9 mouse cellular contexts compared by ENCODE assay signal in genomic region chr13:29604241-29604640, GRCm38 (mm10).
DNase-seq lines count a peak whose midpoint lies in the region; ATAC-seq and TF ChIP-seq lines count a peak whose summit lies in the region.
"Had no signal": no experiment of that assay in that cellular context is flagged by ENCODE, and none has a peak within 500 bp of the region (broad histone marks: within the 10 kb centered on the region; RNA-seq: fewer than 3 reads in every experiment).

No protein-coding gene starts in this region.

- H3K4me3 ChIP-seq in layer of hippocampus, adult 2 months, result no peak overlapping the region
- H3K4me3 ChIP-seq in limb, embryonic 12.5 days (replicated peaks), result no peak overlapping the region
- no peak overlapping the region for H3K4me3 ChIP-seq in thymus, adult 2 months (ENCODE audit: control insufficient read depth, insufficient read depth, low read length)
- H3K4me3 ChIP-seq: lung, embryonic 15.5 days had no signal

- ATAC-seq in frontal cortex, adult (ENCODE audit: low TSS enrichment), result peak; percentile 94
- peak; percentile 48; the same call in 1 of the 2 replicates for ATAC-seq in limb, embryonic 12.5 days (ENCODE audit: insufficient number of reproducible peaks, insufficient read depth, low FRiP score, low TSS enrichment, low read depth)

- no peak overlapping the region for H3K4me2 ChIP-seq in limb, embryonic 12.5 days
- H3K4me2 ChIP-seq: lung, embryonic 15.5 days had no signal

- no peak overlapping the region for H3K9ac ChIP-seq in limb, embryonic 12.5 days (replicated peaks)
- H3K9ac ChIP-seq: lung, embryonic 15.5 days had no signal

- TF ChIP-seq POLR2A in thymus, adult 2 months (IDR thresholded peaks at IDR 0.05; ENCODE audit: control insufficient read depth, extremely low read depth, insufficient read depth, low read length, poor library complexity), result no peak

- peaks cover 15% of the 10 kb centered on the region for H3K4me1 ChIP-seq in limb, embryonic 12.5 days (replicated peaks)
- H3K4me1 ChIP-seq in thymus, adult 2 months (replicated peaks; ENCODE audit: control insufficient read depth, insufficient read depth, low read length), result no peaks in the 10 kb centered on the region
- H3K4me1 ChIP-seq: lung, embryonic 15.5 days had no signal

- H3K27ac ChIP-seq in layer of hippocampus, adult 2 months, result peak overlapping the region; percentile 40
- peak overlapping the region; percentile 50; the same call in 1 of the 2 replicates for H3K27ac ChIP-seq in limb, embryonic 12.5 days
- no peak overlapping the region for H3K27ac ChIP-seq in thymus, adult 2 months (ENCODE audit: control insufficient read depth, insufficient read depth, low read length)
- H3K27ac ChIP-seq: lung, embryonic 15.5 days had no signal

- DNase-seq in layer of hippocampus, adult 2 months (ENCODE audit: low spot score in 2 of 2), result peak; percentile 42 to 65
- DNase-seq in layer of hippocampus, postnatal 36 days, result no peak
- DNase-seq in cerebellum, adult 9-10 months, result peak; percentile 27
- peak; percentile 37 for DNase-seq in hindlimb bud, embryonic 11.5 days (ENCODE audit: extremely low spot score, low read depth, low spot score)
- DNase-seq in naive thymus-derived CD4-positive, alpha-beta T cell, adult 2 months (ENCODE audit: low read depth), result peak; percentile 9
- peak; percentile 62 for DNase-seq in thymus, adult 2 months

- H3K36me3 ChIP-seq in limb, embryonic 12.5 days, result no peaks in the 10 kb centered on the region; the same call in 1 of the 2 replicates
- H3K36me3 ChIP-seq in thymus, adult 2 months (ENCODE audit: control insufficient read depth, insufficient read depth, low read length), result no peaks in the 10 kb centered on the region
- H3K36me3 ChIP-seq: lung, embryonic 15.5 days had no signal

- H3K9me3 ChIP-seq in limb, embryonic 12.5 days, result no peaks in the 10 kb centered on the region
- H3K9me3 ChIP-seq: lung, embryonic 15.5 days had no signal

- H3K27me3 ChIP-seq in limb, embryonic 12.5 days, result no peaks in the 10 kb centered on the region
- no peaks in the 10 kb centered on the region for H3K27me3 ChIP-seq in thymus, adult 2 months (ENCODE audit: control insufficient read depth, insufficient read depth, low read length)
- H3K27me3 ChIP-seq: lung, embryonic 15.5 days had no signal

- 20% methylated on average over 7 of the region's 7 CpGs for WGBS in limb, embryonic 12.5 days
- 49% methylated on average over 7 of the region's 7 CpGs for WGBS in thymus, adult 2 months

- TF ChIP-seq CTCF in layer of hippocampus, adult 2 months (conservative IDR thresholded peaks at IDR 0.05), result peak; percentile 81
- peak; percentile 69; the same call in 1 of the 2 replicates for TF ChIP-seq CTCF in thymus, adult 2 months (IDR thresholded peaks at IDR 0.05; ENCODE audit: borderline replicate concordance, control insufficient read depth, extremely low read depth, insufficient read depth, low read length, poor library complexity)

Comparison
In these comparisons a context has a peak if more than half of its experiments do, and no peak if none do; other contexts are left out.
1. DNase-seq: peak in layer of hippocampus, adult 2 months (2 of 2), cerebellum, adult 9-10 months (single experiment), hindlimb bud, embryonic 11.5 days (single experiment), naive thymus-derived CD4-positive, alpha-beta T cell, adult 2 months (single experiment) and thymus, adult 2 months (single experiment); none in layer of hippocampus, postnatal 36 days (0 of 2).